Mouse (Mus musculus) G1E (cell line): ENCODE measurements around the gene Fam118b.

Experiments
- CTCF ChIP-seq: IDR thresholded peaks from 2 replicates; pipeline ENCODE4 v1.5.1; 2012; ENCODE audit warnings: low read depth, low read length, inconsistent platforms, mixed read lengths
- GATA1 ChIP-seq: IDR thresholded peaks from 2 replicates; pipeline ENCODE4 v1.6.1; 2012; ENCODE audit warnings: borderline replicate concordance, low read length, inconsistent platforms, mixed read lengths
- TAL1 ChIP-seq: conservative IDR thresholded peaks from 2 replicates; pipeline ENCODE4 v1.6.1; 2012; ENCODE audit warnings: low read depth, low read length, inconsistent platforms, mixed read lengths

- no peak for TF ChIP-seq CTCF
- no peak for TF ChIP-seq GATA1
- no peak for TF ChIP-seq TAL1
Measured at GRCm38 (mm10) chr9:35197625-35198024, 70.0 kb downstream of the Fam118b start.
